Mouse (Mus musculus): ENCODE results near the gene Clip1. TPM values are rescaled to one million over a fixed set of nuclear protein-coding genes. Genes with fewer than 3 reads are reported as not detected.

Clip1 gene
- total and polyA plus RNA-seq, 2 experiments from 2014 or later, result 58.0 to 68.6 TPM

DNA sequence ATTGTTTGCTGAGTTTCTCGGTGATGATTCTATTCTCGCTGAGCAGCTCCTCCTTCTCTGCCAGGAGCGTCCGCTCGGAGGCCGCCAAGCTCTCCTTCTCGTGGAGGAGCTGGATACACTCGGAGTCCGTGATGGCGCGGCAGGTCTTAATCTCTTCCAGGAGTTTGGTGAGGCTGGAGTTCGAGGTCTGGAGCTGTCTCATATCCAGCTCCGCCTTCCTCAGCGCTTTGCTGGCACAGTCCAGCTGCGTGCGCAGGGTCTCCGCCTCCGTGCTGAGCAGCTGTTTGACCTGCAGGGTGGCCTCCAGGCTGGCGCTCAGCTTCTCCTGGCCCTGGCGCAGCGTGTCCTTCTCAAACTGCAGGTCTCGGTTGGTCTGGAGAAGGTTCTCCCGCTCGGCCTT lies 70.2 kb downstream of the Clip1 start:
- H3K27me3 ChIP-seq (ENCODE audit: insufficient read depth, low read length), result no peaks in the 10 kb centered on the region
- ATAC-seq, result no peak
- WGBS, result 93% methylated on average over 24 of the region's 24 CpGs

DNA sequence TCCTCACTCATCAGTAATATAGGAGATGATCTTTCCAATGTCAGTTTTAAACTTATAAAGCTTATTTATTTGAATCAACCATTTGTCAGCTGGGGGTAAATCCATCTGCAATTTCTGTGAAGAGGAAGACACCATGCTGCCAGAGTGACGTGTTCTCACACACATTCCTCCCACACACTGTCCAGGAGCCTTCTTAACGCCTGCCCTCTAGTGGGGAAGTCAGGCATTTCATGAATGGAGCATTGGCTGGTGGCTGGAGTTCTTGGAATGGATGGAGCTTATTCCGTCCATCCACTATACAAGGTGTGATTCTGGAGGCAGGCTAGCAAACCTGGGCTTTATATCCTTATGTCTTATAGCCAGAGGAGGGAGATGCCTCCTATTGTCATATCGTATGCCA lies 74.6 kb downstream of the Clip1 start:
- Histone ChIP-seq H3K4me3 (ENCODE audit: low read length) (no peak overlapping the region), H3K4me2 (ENCODE audit: low read depth, low read length) (no peak overlapping the region), H3K9me3 (ENCODE audit: low read length) (no peaks in the 10 kb centered on the region), H3K9ac (replicated peaks; ENCODE audit: low read length) (no peak overlapping the region), H3K27me3 (ENCODE audit: insufficient read depth, low read length) (no peaks in the 10 kb centered on the region), H3K4me1 (ENCODE audit: insufficient read depth, low read length) (no peaks in the 10 kb centered on the region), H3K27ac (no peak overlapping the region), H3K36me3 (ENCODE audit: insufficient read depth, low read length) (peaks cover 39% of the 10 kb centered on the region; the same call in 1 of the 2 replicates)
- peak; percentile 90 for DNase-seq (ENCODE audit: low spot score)
- ATAC-seq, result peak; percentile 80; the same call in 1 of the 2 replicates
- TF ChIP-seq CTCF (IDR thresholded peaks at IDR 0.05; ENCODE audit: low read depth), result peak; percentile 95
- 31% methylated on average over 4 of the region's 4 CpGs for WGBS

More for the DNA sequence above, 70.2 kb downstream of the Clip1 start:
- Histone ChIP-seq H3K4me3 (ENCODE audit: low read length) (no peak overlapping the region), H3K4me1 (ENCODE audit: insufficient read depth, low read length) (no peaks in the 10 kb centered on the region), H3K9me3 (ENCODE audit: low read length) (no peaks in the 10 kb centered on the region), H3K36me3 (ENCODE audit: insufficient read depth, low read length) (peaks cover 59% of the 10 kb centered on the region), H3K4me2 (ENCODE audit: low read depth, low read length) (no peak overlapping the region), H3K27ac (no peak overlapping the region), H3K9ac (replicated peaks; ENCODE audit: low read length) (no peak overlapping the region)
- no peak for TF ChIP-seq CTCF (IDR thresholded peaks at IDR 0.05; ENCODE audit: low read depth)
- DNase-seq (ENCODE audit: low spot score), result no peak

DNA sequence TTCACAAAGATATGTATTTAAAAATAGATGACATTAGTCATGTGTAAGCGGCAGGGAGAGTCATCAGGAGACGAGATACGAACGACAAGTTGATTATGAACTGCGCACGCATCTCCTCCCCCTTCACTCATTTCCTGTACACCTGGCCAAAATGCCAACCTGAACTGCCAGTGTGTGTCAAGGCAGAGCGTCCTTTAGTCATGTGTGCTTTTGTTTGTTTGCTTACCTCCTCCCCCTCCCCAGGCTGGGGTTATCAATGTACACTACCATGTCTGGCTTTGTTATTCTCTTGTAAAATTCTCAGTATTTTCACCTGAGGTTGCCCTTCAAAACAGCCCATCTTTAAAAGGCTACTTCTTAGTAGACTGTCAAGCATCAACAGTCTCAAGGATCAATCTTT lies 75.0 kb downstream of the Clip1 start:
- Histone ChIP-seq H3K4me1 (ENCODE audit: insufficient read depth, low read length) (no peaks in the 10 kb centered on the region), H3K27ac (no peak overlapping the region), H3K9me3 (ENCODE audit: low read length) (no peaks in the 10 kb centered on the region), H3K4me2 (ENCODE audit: low read depth, low read length) (no peak overlapping the region), H3K9ac (replicated peaks; ENCODE audit: low read length) (no peak overlapping the region), H3K36me3 (ENCODE audit: insufficient read depth, low read length) (peaks cover 34% of the 10 kb centered on the region; the same call in 1 of the 2 replicates), H3K27me3 (ENCODE audit: insufficient read depth, low read length) (no peaks in the 10 kb centered on the region), H3K4me3 (ENCODE audit: low read length) (no peak overlapping the region)
- no peak for TF ChIP-seq CTCF (IDR thresholded peaks at IDR 0.05; ENCODE audit: low read depth)
- no peak for ATAC-seq
- DNase-seq (ENCODE audit: low spot score), result no peak
- WGBS, result 96% methylated on average over 7 of the region's 7 CpGs

DNA sequence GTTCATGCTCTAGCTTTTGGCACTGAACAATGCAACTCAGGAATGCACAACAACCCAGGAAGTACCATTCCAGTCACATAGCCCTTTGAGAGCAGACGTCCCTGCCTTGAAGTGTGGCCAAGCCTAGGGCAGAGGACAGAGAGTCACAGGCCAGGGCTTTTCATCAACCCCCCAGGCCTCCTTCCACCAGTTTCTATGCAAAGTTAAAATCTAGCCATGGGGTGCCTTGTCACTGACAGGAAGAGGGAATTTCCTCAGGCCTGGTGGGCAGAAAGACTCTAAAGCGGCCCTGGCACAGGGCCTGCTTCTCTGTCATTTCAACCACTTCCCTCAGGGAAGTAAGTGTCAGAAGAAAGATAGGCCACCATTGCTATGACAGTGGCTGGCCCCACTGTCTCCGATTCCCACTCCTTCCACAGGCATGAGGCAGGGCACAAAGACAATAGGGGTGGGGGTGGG lies 77.2 kb downstream of the Clip1 start:
- peak; percentile 72 for DNase-seq (ENCODE audit: low spot score)
- Histone ChIP-seq H3K4me1 (ENCODE audit: insufficient read depth, low read length) (no peaks in the 10 kb centered on the region), H3K36me3 (ENCODE audit: insufficient read depth, low read length) (peaks cover 30% of the 10 kb centered on the region; the same call in 1 of the 2 replicates), H3K9ac (replicated peaks; ENCODE audit: low read length) (no peak overlapping the region), H3K27me3 (ENCODE audit: insufficient read depth, low read length) (no peaks in the 10 kb centered on the region), H3K27ac (peak overlapping the region; percentile 51), H3K4me3 (ENCODE audit: low read length) (no peak overlapping the region), H3K9me3 (ENCODE audit: low read length) (no peaks in the 10 kb centered on the region), H3K4me2 (ENCODE audit: low read depth, low read length) (no peak overlapping the region)
- peak; percentile 91 for ATAC-seq
- WGBS, result 40% methylated on average over 3 of the region's 3 CpGs
- no peak for TF ChIP-seq CTCF (IDR thresholded peaks at IDR 0.05; ENCODE audit: low read depth)

DNA sequence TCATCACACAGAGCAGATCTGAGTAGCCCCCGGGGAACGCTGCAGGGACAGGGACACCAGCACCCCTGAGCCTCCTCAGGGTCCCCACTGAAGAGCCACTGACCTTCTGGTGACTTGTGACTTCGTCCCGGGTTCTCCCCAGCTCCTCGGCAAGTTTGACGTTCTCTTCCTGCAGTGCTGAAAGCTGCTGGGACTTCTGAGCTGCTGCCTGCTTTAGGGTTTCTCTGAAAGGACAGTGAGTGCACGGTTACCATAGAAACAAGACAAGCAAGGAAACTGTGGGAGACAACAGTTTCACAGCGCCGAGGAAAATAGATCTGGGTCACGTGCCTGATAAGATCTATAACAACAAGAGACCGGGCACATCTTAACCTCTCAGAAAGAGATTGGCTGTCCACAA lies 80.9 kb downstream of the Clip1 start:
- no peak for TF ChIP-seq CTCF (IDR thresholded peaks at IDR 0.05; ENCODE audit: low read depth)
- Histone ChIP-seq H3K27ac (peak overlapping the region; percentile 52), H3K9me3 (ENCODE audit: low read length) (no peaks in the 10 kb centered on the region), H3K36me3 (ENCODE audit: insufficient read depth, low read length) (peaks cover 24% of the 10 kb centered on the region; the same call in 1 of the 2 replicates), H3K4me2 (ENCODE audit: low read depth, low read length) (peak overlapping the region; percentile 19; the same call in 1 of the 2 replicates), H3K9ac (replicated peaks; ENCODE audit: low read length) (no peak overlapping the region), H3K27me3 (ENCODE audit: insufficient read depth, low read length) (no peaks in the 10 kb centered on the region), H3K4me1 (ENCODE audit: insufficient read depth, low read length) (no peaks in the 10 kb centered on the region), H3K4me3 (ENCODE audit: low read length) (no peak overlapping the region)
- DNase-seq (ENCODE audit: low spot score), result peak; percentile 68
- WGBS, result 21% methylated on average over 11 of the region's 11 CpGs
- ATAC-seq, result peak; percentile 60; the same call in 1 of the 2 replicates

DNA sequence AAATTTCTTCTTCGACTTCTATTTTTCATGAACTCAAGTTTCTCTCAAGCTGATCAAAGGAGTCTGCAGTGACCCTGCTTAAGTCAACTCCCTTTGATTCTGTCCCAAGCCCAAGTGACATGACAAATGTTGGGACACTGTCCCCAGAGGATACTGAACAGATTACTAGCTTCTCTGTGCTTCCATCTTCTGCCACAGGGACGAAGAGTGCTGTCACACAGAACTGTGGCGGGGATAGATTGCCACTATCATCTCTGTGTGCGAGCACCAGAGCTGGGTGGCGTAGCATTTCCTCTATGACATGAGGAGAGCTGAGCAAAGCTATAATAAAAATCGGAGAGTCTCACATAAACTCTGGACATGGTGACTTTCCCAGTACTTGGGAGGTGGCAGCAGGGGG lies 82.2 kb downstream of the Clip1 start:
- Histone ChIP-seq H3K9me3 (ENCODE audit: low read length) (no peaks in the 10 kb centered on the region), H3K36me3 (ENCODE audit: insufficient read depth, low read length) (peaks cover 18% of the 10 kb centered on the region), H3K27me3 (ENCODE audit: insufficient read depth, low read length) (no peaks in the 10 kb centered on the region), H3K4me3 (ENCODE audit: low read length) (no peak overlapping the region), H3K4me1 (ENCODE audit: insufficient read depth, low read length) (no peaks in the 10 kb centered on the region), H3K27ac (no peak overlapping the region), H3K9ac (replicated peaks; ENCODE audit: low read length) (no peak overlapping the region), H3K4me2 (ENCODE audit: low read depth, low read length) (no peak overlapping the region)
- no peak for ATAC-seq
- no peak for TF ChIP-seq CTCF (IDR thresholded peaks at IDR 0.05; ENCODE audit: low read depth)
- WGBS, result 80% methylated on average over 6 of the region's 6 CpGs
- DNase-seq (ENCODE audit: low spot score), result no peak

DNA sequence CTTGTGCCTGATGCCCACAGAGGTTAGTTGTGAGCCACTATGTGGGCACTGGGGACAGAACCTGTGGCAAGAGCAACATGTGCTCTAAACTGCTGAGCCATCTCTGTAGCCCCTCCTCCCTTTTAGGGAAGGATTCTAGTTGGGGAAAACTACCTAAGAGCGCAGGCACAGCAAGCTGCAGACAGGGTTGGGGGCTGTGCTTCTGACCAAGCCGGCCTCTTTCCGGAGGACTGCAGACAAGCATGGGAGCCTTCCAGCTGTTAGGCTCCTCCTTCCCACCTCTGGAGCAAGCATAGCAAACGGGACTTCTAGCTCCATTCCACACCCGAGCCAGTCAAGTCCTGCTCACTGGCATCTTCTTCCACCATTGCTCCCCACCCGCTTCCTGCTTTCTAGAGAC lies 85.1 kb downstream of the Clip1 start:
- no peak for ATAC-seq
- no peak overlapping the region for H3K4me3 ChIP-seq (ENCODE audit: low read length)
- H3K36me3 ChIP-seq (ENCODE audit: insufficient read depth, low read length), result peaks cover 26% of the 10 kb centered on the region
- H3K9me3 ChIP-seq (ENCODE audit: low read length), result no peaks in the 10 kb centered on the region
- 61% methylated on average over 6 of the region's 6 CpGs for WGBS
- H3K27ac ChIP-seq, result no peak overlapping the region
- no peak for TF ChIP-seq CTCF (IDR thresholded peaks at IDR 0.05; ENCODE audit: low read depth)
- H3K27me3 ChIP-seq (ENCODE audit: insufficient read depth, low read length), result no peaks in the 10 kb centered on the region
- no peak overlapping the region for H3K9ac ChIP-seq (replicated peaks; ENCODE audit: low read length)
- H3K4me1 ChIP-seq (ENCODE audit: insufficient read depth, low read length), result no peaks in the 10 kb centered on the region
- H3K4me2 ChIP-seq (ENCODE audit: low read depth, low read length), result no peak overlapping the region
- DNase-seq (ENCODE audit: low spot score), result no peak

Measured in hindbrain, postnatal 0 days (tissue).